In genomic region chr13:94506411-94506810, GRCm38 (mm10) we compare ENCODE assay signal across 20 mouse cellular contexts.
DNase-seq lines count a peak whose midpoint lies in the region; ATAC-seq and TF ChIP-seq lines count a peak whose summit lies in the region.
"Had no signal": no experiment of that assay in that cellular context is flagged by ENCODE, and none has a peak within 500 bp of the region (broad histone marks: within the 10 kb centered on the region; RNA-seq: fewer than 3 reads in every experiment).

No protein-coding gene starts in this region.

- H3K4me1 ChIP-seq in liver, embryonic 11.5 days (replicated peaks; ENCODE audit: control insufficient read depth, insufficient read depth, low read length) = no peaks in the 10 kb centered on the region
- no peaks in the 10 kb centered on the region for H3K4me1 ChIP-seq in liver, postnatal 0 days (ENCODE audit: insufficient read depth)
- H3K4me1 ChIP-seq: embryonic facial prominence, embryonic 10.5 days; heart, embryonic 13.5 days; hindbrain, embryonic 15.5 days had no signal

- no peak overlapping the region for H3K27ac ChIP-seq in liver, embryonic 11.5 days (ENCODE audit: low read depth, low read length)
- no peak overlapping the region for H3K27ac ChIP-seq in liver, postnatal 0 days (ENCODE audit: low read depth)
- peak overlapping the region; percentile 77; the same call in 1 of the 2 replicates for H3K27ac ChIP-seq in layer of hippocampus, adult 2 months
- H3K27ac ChIP-seq: embryonic facial prominence, embryonic 10.5 days; forebrain, embryonic 13.5 days; heart, embryonic 13.5 days; hindbrain, embryonic 15.5 days had no signal

- H3K4me2 ChIP-seq in liver, embryonic 11.5 days = no peak overlapping the region
- no peak overlapping the region for H3K4me2 ChIP-seq in liver, postnatal 0 days (ENCODE audit: low read depth, low read length)
- H3K4me2 ChIP-seq: forebrain, embryonic 13.5 days; heart, embryonic 13.5 days; hindbrain, embryonic 15.5 days had no signal

- 71% methylated on average over 3 of the region's 3 CpGs for WGBS in liver, embryonic 11.5 days
- WGBS in liver, postnatal 0 days (ENCODE audit: insufficient replicate concordance) = 82% methylated on average over 3 of the region's 3 CpGs

- no peaks in the 10 kb centered on the region for H3K9me3 ChIP-seq in liver, embryonic 11.5 days (ENCODE audit: control insufficient read depth, low read length)
- no peaks in the 10 kb centered on the region for H3K9me3 ChIP-seq in liver, postnatal 0 days (ENCODE audit: low read length)
- H3K9me3 ChIP-seq: embryonic facial prominence, embryonic 10.5 days; forebrain, embryonic 13.5 days; heart, embryonic 13.5 days; hindbrain, embryonic 15.5 days had no signal

- no peak for TF ChIP-seq CTCF in liver, postnatal 0 days (IDR thresholded peaks at IDR 0.05; ENCODE audit: low read depth)
- no peak for TF ChIP-seq CTCF in layer of hippocampus, adult 2 months (conservative IDR thresholded peaks at IDR 0.05)

- no peak for TF ChIP-seq EP300 in liver, postnatal 0 days (IDR thresholded peaks at IDR 0.05; ENCODE audit: low read depth)

- peak; percentile 11 to 30 for DNase-seq in frontal cortex, adult 2 months (ENCODE audit: extremely low spot score in 1 of 2, low spot score in 1 of 2)
- no peak for DNase-seq in frontal cortex, postnatal 10 days (ENCODE audit: low spot score in 2 of 2)
- peak; percentile 14 for DNase-seq in liver, embryonic 11.5 days (ENCODE audit: low spot score)
- DNase-seq in liver, postnatal 0 days = no peak
- DNase-seq in layer of hippocampus, adult 2 months (ENCODE audit: low spot score in 2 of 2) = peak in 1 of 2 experiments; percentile 64
- DNase-seq in layer of hippocampus, postnatal 36 days = peak; percentile 22 to 26
- DNase-seq in ovary, postnatal 10 days (ENCODE audit: low spot score) = no peak
- DNase-seq in thymus, postnatal 10 days (ENCODE audit: low spot score in 2 of 2) = no peak
- DNase-seq: adrenal gland, postnatal 14 days; cerebellum, adult 2 months; cerebellum, postnatal 10 days; forebrain, postnatal 0 days; gastrocnemius, postnatal 36 days; heart, adult 11 months; heart, postnatal 36 days had no signal

- ATAC-seq in liver, embryonic 11.5 days (replicated peaks; ENCODE audit: low FRiP score) = no peak
- no peak for ATAC-seq in liver, postnatal 0 days
- ATAC-seq: activated CD4-positive, CD25-positive, alpha-beta regulatory T cell, adult 4 months; forebrain, embryonic 13.5 days; forebrain, postnatal 0 days had no signal

- no peaks in the 10 kb centered on the region for H3K27me3 ChIP-seq in liver, embryonic 11.5 days (replicated peaks; ENCODE audit: control insufficient read depth, insufficient read depth, low read length)
- no peaks in the 10 kb centered on the region for H3K27me3 ChIP-seq in liver, postnatal 0 days (ENCODE audit: insufficient read depth, low read length)
- H3K27me3 ChIP-seq: forebrain, embryonic 13.5 days; heart, embryonic 13.5 days; hindbrain, embryonic 15.5 days had no signal

- H3K36me3 ChIP-seq in liver, embryonic 11.5 days (ENCODE audit: control insufficient read depth, insufficient read depth, low read length) = peaks cover 7% of the 10 kb centered on the region; the same call in 1 of the 2 replicates
- H3K36me3 ChIP-seq in liver, postnatal 0 days (replicated peaks; ENCODE audit: insufficient read depth, low read length) = peaks cover 42% of the 10 kb centered on the region
- H3K36me3 ChIP-seq: hindbrain, embryonic 15.5 days had no signal

- H3K9ac ChIP-seq in liver, embryonic 11.5 days (ENCODE audit: low read depth, low read length) = no peak overlapping the region
- H3K9ac ChIP-seq in liver, postnatal 0 days (replicated peaks) = no peak overlapping the region
- H3K9ac ChIP-seq: forebrain, embryonic 13.5 days; forebrain, postnatal 0 days; heart, embryonic 13.5 days; hindbrain, embryonic 15.5 days had no signal

- no peak overlapping the region for H3K4me3 ChIP-seq in liver, embryonic 11.5 days (ENCODE audit: low read depth, low read length)
- H3K4me3 ChIP-seq in liver, postnatal 0 days (ENCODE audit: low read depth, low read length) = no peak overlapping the region
- H3K4me3 ChIP-seq in layer of hippocampus, adult 2 months = no peak overlapping the region
- H3K4me3 ChIP-seq: embryonic facial prominence, embryonic 10.5 days; forebrain, embryonic 13.5 days; heart, embryonic 13.5 days; hindbrain, embryonic 15.5 days had no signal

Comparison
In these comparisons a context has a peak if more than half of its experiments do, and no peak if none do; other contexts are left out.
1. DNase-seq: peak in frontal cortex, adult 2 months (2 of 2), liver, embryonic 11.5 days (single experiment) and layer of hippocampus, postnatal 36 days (2 of 2); none in frontal cortex, postnatal 10 days (0 of 2), liver, postnatal 0 days (single experiment), ovary, postnatal 10 days (single experiment) and thymus, postnatal 10 days (0 of 2).